Mouse (Mus musculus): ENCODE data around the gene Tmem115.
A peak's percentile ranks its signal among the peaks of the same experiment; 100 is the strongest.

Gene Tmem115

DNA sequence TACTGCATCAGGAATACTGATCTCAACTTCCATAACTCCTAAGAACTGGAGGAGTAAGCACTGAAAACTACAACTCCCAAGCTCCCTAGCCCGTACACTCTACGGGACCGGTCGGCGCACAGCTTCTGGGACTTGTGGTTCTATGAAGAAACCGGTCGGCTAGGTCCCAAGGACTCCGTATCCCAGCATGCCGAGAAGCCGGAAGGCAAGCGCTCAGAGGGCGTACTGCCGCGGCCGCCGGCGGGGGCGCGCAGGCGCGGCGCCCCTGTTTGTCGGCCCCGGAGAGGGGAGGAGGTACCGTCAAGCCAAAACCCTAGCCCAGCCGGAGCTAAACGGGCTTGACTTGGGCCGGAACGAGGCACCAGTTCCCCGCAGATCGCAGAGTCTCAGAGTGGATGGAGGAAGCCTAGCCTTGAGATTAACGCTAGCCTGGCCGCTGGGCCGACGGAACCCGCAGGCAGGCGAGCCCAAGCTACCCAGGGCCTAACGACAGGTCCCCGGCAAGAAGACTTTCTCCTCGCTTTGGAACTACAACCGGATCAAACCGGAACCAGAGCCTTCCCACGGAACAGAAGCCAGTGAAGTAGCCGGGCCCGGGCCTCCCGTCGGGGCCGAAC is at the start of gene Tmem115:
Gene Tmem115, plus strand, starts transcription at position 155 of the 617 bp plus-strand sequence.
- DNase-seq: peak; percentile 89 to 91

DNA sequence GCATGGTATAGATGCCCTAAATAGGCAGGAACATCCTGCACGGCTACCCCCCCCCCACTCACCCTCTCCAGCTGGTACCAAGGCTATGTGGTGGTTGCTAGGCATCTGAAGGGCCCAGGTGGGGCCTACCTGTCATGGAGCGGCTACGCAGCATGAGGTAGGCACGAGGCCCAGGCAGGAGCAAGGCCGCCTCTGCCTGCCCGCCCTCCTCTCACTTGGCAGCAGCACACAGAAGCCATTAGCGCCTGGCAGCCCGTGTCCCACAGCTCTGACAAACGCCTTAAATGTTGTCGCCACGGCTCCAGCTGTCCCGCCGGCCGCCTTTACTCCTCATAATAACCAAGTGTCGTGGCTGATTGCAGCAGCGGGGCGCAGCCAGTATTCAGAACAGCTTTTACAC is 49.4 kb upstream of the Tmem115 start:
- DNase-seq: peak; percentile 82 to 89

GRCm38 (mm10) chr9:107484766-107485165 is 49.0 kb upstream of the Tmem115 start:
- DNase-seq: no peak

DNA sequence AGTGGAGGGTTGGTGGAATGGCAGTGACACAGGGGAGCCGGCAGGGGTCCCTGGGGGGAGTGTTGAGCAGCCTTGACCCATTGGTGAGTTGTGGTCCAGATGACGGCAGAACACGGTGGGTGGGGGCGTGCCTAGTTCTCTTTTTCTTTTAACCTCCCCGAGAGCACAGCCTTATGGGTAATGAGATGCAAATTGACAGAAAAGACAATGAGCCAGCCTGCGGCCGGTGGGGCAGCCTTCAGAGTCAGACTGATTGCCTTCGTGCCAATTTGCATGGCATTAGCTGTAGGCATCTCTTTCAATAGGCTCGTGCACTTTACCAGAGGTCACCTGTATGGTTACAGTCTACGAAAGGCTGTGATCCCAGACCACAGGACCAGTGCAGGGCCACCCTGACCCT is 47.7 kb upstream of the Tmem115 start:
- DNase-seq: no peak

DNA sequence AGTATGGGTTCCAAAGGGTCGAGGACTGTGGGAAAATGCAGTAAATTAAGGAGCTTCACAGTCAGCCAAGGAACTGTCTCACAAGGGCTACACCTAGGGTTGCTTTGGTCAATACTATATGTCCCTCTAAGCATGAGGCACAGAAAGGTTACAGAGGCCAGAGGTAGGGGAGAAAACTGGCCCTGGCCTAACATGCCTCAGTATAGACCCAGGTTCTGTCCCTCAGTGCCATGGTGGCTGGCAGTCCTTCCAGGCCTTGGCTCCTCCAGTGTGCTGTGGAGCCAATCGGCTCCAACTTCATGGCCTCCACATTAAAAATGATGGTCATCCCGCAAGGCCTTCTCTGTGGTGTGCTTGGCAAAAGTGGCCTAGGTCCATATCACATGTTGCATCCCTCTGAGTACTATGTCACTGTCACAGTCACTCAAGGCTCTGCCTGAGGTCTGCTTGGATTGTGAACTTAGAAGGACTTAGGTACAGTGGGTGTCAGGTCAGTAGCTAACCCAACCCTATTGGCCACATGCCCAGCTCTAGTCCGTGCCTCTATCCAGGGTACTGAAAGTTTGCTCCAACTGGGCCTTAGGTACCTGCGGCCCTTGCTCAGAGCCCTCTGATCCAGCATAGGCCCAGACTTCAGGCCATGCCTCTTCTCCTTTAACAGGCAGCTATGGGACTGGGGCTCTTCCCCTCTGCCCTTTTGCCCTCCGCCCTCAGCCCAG is 47.1 kb upstream of the Tmem115 start:
- DNase-seq: no peak

DNA sequence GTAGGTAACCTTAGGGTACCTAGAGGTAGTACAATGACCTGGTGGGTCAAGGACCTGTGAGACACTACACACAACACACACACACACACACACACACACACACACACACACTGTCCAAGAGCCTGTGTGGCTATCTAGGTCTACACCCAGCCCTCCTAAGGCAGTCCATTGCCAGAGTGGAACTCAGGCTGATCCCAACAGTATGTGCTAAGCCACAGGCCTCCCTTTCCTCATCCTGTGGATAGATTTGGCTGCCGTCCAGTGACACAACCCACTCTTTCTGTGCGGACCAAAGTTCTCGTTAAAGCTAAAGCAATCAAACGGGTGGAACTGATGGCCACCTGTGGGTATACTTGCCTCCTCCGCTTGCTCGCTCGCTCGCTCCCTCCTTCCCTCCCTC is 43.6 kb upstream of the Tmem115 start:
- DNase-seq: no peak

DNA sequence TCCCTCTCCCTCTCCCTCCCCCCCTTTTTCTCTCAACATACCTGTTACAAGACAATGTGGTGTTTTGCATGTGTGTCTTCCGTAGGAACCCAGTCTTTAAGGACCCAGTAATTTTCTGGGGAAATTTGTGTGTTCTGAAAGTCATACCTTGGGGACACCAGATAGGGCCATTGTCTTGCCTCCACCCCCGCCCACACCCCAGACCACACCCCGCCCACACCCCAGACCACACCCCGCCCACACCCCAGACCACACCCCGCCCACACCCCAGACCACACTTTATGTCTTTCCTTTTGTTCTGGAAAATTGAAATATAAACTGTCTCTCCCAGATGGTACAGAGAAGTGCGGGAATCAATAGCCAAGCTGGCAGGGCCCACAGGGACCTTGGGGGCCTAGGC is 43.1 kb upstream of the Tmem115 start:
- DNase-seq: no peak

DNA sequence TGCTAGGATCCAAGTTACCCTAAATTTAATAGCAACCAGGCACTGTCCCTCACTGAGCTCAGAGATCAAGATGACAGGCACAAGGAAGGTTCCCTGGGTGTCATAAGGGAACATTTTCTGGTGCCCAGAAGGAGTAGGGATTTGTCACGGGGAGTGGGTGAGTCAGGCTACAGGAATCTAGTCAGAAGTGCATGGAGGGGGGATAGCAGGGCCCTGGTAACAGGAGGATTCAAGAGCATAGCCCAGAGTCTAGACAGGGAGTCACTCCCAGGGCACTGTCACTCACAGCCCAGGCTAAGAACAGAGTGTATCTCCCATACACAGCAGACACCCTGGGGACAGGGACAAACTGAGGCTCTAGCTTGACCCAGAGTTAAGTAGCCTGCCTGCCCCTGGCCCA is 40.2 kb upstream of the Tmem115 start:
- DNase-seq: no peak

DNA sequence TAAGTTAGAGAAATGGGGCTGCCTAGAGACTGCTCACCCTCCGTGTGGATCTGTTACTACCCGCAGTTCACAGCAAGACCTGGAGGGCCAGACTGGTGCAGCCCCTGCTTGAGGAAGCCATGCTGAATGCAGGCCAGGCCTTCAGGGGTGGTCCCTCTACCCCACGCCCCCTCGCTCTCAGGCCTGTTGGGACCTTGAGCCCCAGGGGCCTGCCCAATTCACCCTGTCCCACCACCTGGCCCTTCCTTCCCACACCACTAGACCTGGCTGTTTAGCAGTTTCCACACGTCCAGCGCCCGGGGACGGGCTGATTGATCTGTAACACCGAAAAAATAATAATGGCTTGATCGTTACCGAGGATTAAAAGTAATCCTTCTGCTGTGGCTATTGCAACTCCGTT is 39.5 kb upstream of the Tmem115 start:
- DNase-seq: no peak

DNA sequence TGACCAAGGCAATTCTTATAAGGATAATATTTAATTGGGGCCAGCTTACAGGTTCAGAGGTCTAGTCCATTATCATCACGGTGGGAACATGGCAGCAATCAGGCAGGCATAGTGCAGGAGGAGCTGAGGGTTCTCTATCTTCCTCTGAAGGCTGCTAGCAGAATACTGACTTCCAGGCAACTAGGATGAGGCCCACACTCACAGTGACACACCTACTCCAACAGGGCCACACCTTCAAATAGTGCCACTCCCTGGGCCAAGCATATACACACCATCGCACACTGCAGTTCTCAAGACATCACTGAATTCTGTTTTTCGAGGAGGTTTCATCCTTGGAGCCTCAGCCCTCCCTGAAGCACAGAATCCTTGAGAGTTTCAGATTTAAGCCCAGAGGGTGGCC is 37.4 kb upstream of the Tmem115 start:
- DNase-seq: no peak

DNA sequence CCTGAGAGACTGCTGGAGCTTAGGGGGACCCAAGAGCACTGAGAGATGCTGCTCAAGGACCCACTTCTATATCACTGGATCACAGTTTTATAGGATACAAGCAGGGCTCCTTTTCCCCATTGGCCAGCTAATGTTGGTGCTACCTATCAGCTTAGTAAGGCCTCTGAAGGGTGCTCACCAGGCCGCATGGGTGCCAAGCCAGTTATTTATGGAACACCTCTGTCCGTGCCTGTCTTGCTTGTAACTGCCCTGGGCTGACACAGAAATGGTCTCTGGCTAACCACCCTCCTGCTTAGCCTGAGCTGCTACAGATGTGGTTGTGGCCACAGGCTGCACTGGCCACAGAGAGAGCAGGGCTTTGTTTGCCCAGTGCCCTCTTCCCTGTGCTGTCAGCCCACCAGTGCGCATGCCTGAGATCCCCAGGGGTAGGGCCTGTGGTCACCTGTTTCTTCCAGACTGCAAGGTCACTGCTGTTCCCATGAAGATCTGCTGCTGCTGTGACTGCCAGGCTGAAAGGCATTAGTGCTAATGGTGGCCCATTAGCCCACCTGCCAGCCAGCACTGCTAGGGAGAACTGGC is 32.9 kb upstream of the Tmem115 start:
- no peak for DNase-seq

GRCm38 (mm10) chr9:107502131-107502846 is 31.5 kb upstream of the Tmem115 start:
- DNase-seq: peak; percentile 70 to 80

DNA sequence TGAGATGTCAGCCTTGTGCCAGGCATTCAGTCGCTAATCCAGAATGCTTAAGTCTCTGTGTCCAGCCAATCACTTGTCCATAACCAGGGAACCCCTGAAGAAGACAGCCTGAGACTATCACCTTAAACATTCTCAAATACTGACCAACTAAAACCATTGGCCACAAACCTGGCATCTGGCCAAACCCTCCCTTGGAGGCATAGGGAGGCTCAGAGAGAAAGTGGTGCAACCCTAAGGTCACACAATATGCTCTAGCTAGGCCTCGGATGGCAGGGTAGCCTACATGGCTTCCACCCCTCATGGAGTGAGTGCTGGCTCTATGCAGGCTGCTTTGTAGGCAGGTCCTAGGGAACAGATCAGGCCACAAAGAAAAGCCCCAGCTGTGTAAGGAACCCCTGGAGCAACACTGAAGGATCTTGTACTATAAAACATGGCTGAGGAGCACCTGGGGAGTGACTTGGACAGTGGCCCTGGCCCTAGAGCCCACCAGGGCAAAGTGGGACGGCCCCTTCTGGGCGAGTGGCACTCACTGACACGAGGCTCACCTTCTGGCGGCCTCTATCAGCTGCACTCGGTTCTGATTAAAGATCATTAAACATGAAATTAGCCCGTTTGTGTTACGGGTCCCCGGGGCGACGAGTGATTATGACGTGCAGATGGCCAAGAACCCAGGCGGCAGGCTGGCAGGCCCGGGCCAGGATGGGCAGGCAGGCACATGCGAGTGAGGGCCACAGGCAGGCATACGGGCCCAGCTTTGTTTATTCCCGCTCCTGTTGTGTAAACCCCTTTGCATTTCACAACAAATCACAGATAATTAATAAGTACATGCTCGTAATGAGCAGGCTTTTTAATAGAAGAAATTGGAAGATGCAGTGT is 28.8 kb upstream of the Tmem115 start:
- DNase-seq: peak; percentile 42 to 44

DNA sequence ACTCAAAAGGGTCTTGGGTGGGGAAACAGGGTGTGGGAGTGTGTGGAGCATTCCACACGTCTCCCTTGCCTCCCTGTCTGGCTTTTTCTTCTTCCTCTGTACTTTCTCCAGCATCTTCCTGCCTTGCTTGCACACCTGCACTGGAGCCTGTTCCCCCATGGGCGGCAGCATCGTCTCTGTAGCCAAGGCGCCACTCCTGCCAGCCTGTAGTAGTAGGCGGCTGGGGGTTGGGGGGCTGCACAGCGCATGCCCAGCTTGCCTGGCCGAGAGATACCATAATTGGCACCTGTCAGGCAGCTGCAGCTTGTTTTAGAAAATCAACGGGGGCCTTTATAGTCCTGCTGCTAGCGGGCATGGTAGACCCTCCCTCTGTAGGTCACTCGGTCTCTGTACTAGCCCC is 25.5 kb upstream of the Tmem115 start:
- DNase-seq: no peak

GRCm38 (mm10) chr9:107510384-107511100 is 23.2 kb upstream of the Tmem115 start:
- DNase-seq: no peak

GRCm38 (mm10) chr9:107511436-107511835 is 22.3 kb upstream of the Tmem115 start:
- no peak for DNase-seq

GRCm38 (mm10) chr9:107512326-107512725 is 21.4 kb upstream of the Tmem115 start:
- DNase-seq: no peak

DNA sequence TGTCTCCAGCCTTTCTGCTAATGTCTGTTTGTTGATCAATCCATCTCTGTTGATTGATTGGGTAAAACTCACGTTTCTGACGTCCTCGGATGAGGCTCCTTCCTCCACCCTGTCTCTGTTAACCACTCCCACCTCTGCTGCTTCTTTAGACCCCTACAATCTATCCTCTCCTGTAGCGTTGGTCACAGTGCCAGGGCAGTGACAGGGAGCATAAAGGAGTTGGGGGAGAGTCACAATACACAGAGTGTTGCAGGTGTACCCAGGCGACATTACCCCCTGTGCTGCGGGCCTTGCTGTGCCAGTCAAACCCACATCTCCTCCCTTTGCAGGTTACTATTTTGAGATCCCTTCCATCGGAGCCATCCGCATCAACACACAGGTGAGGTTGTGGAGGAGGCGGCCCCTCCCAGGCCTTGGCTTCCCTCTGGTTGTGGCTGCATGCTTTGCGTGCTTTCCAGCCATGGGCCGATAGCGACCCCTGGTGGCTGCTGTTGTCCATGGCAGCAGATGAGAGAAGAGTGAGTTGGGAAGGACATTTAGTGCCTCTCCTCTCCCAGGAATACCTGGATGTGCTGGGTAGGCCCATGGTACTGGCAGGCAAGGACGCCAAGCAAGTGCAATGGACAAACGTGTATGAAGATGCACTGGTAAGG is 19.3 kb upstream of the Tmem115 start:
- DNase-seq: peak; percentile 94 to 95

DNA sequence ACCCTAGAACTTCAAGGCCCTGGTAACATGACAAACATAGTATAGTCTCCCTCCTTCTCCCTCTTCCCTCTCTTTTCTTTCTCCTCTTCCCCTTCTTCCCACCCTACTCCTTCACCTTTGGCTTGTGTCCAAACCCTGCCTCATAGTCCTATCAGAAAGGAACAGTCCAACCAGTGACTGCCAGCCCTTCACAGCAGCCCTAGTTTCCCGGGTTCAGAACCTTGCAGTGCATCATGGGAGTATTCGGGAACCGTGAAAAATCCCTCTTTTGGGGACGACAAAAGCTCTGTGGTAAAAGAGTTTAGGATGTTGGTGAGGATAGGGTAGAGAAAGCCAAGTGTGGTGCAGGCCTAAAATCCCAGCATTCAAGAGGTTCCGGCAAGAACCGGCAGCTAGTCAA is 13.4 kb upstream of the Tmem115 start:
- no peak for DNase-seq

- DNase-seq: no peak
Observed at GRCm38 (mm10) chr9:107521190-107521589, 12.6 kb upstream of the Tmem115 start.

DNA sequence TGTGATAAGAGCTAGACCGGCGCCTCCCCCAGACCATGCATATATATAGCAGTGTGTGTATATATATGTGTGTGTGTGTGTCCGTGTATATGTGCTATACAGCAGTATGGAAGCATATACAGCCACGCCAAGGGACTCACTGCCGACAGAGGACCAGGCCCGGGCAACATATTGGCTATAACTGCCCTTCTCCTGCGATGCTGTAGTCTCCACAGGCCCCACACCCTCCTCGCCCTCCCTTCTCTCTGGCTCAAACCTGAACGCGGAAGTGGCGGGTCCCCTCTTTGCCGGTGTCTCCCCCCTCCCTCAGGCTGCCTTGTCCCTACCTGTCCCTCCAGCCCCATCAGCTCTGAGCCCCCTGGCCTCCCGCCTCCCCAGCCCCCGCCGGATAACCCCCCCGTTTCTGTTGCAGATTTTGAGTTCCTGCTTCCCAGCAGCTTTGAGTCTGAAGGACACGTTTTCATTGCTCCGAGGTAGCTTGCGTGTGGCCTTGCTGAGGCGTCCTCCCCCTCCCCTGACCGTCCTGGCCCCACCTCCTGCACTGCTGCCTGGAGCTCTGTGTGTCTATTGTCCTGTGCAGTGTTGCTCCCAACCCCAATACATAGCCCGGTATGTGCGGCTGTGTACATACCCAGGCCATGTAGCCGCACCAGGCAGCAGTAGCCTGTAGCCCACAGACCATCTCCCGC is 11.9 kb upstream of the Tmem115 start:
- no peak for DNase-seq

All from cerebellum, postnatal 36 days (tissue).